Mouse (Mus musculus): ENCODE data around the gene Ttl.

DNA sequence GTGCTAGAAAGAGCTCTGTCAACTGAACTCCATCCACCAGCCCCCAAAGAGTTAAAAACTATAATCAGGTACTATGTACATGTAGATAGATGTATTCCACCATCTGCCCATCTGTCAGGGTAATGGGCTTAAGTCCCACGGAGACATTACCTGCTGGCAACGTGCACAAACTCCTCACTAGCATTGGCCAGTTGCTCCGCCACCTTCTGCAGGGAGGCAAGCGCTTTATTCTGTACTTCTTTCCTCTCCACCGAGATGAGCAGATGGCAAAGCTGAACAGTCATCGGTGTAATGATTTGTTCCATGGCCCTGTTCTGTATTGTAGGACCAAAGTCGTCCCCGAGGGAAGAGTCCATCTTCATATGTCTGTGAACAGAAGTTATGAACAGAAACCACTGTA lies 17.9 kb upstream of the Ttl start, which contains the start of gene Vinac1:
- TF ChIP-seq CTCF (IDR thresholded peaks at IDR 0.05; ENCODE audit: control insufficient read depth, insufficient read depth, insufficient replicate concordance, low read depth, low read length) (no peak), POLR2A (IDR thresholded peaks at IDR 0.05; ENCODE audit: control insufficient read depth, low read depth, low read length) (no peak)

Data from testis, adult 2 months (tissue).